Mouse (Mus musculus) spleen, postnatal 36 days (tissue): ENCODE results near the gene Slc17a5.
"Not testable (repeated sequence)": the region's sequence is repeated elsewhere in the genome, so short reads cannot be mapped to it uniquely, and the experiment has no call there.

Experiments used
- DNase-seq, 2 experiments: peaks; one replicate each; pipeline ENCODE4 v3.0.0; 2022; ENCODE audit warnings: low spot score in 2 of 2, mixed read lengths in 1 of 2

The Slc17a5 gene

DNA sequence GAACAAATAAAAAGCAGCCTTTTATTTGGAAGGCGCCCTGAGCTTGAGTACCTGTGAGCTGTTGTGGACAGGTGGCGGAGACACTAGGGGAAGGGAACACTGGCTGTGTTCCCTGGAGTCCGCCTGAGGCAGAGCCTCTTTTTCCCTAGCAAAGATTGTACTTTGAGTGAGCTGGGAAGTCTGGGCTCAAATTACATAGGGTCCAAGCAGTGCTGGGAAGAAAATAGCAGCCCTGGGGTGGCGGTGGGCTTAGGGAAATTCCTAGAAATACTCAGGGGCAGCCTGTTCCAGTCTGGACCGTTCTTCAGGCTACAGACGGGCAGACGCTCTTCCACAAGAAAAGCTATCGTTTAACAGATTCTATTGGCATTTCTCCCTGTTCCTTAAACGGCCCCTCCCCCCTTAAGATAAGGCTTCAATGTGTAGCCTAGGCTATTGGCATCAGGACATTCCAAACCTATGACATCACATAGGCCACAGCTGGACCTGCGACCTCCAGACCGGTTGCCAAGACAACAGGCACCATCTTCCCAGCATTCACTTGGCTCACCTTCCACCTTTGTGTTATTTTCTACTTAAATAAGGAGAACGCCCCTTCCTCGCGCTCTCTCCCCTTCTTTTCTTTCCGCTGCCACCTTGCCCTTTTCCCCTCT lies 67.6 kb downstream of the Slc17a5 start:
- DNase-seq = no peak

DNA sequence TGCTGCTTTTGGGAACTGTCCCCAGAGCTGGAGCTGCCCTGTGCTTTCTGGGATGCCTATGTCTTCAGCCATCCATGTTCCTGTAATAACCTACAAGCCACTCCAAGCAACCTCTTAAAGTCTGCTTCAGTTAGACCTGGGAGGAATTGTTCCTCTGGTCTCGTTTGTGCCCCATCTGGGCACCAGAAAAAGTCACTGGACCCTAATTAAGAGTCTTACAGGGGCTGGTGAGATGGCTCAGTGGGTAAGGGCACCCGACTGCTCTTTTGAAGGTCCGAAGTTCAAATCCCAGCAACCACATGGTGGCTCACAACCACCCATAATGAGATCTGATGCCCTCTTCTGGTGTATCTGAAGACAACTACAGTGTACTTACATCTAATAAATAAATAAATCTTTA lies 70.6 kb downstream of the Slc17a5 start:
- not testable (repeated sequence) for DNase-seq

DNA sequence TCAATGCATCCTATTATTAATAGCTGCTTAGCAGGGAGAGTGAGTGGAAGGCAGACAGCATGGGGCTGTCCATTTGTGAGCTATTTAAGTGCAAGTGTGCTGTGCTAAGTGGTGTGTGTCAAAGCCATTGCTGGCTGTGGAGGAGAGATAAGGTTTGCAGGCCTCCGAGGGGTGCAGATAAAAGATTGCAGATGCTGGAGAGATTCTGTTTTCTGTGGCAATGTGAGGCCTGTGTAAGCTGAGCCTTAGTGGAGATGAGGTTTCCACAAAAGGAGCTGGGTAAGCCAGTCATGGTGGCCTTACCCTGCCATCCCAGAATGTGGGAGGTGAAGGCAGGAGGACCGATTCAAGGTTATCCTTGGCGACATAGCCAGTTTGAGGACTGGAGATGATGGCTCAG lies 71.7 kb downstream of the Slc17a5 start:
- no peak for DNase-seq

DNA sequence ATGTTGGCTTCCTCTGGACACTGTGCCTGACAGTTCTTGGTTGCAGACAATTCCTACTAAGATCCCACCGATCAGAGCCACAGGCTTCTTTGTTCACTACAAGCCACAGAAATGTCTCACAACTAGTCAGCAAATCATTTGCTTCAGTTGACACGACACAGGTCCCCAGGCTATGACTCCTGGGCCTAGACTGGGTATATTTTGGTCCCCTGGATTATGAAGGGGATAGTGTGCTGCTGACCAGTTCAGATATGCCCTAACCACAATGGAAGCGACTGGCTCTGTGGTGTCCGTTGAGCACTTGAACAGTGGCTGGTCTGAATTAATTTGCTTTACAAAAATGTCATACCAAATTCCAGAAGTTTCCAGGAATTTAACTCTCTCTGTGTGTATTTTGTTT lies 73.2 kb downstream of the Slc17a5 start:
- DNase-seq = no peak

DNA sequence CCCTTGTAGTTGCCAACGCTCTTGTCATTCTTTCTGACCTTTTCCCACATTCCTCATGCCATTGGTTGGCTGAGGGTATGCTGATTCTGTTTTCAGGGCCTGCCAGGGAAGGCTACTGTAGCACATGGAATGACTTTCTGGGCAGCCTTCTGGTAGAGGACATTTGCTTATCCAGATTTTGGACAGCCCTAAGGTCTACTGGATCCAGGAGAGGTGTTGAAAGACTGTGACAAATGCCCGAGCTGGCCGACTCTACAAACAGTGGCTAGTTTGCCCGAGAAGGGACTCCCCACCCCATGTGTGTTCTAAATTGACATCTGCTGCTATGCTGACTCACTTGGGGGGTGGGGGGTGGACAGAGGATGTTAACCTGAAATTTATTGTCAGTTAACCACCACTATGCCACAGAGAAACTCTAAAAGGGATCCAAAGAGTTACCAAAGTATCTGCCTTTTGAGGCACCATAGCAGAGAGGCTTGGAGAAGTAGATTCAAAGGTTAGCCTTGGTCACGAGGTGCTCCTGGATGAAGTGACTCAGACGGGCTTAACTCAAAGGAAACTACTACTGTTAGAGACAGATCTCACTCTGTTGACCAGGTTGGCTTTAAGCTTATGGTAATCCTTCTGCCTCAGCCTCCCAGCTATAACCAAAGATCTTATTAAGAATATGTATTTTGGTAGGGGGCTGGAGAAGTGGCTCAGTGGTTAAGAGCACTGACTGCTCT lies 73.9 kb downstream of the Slc17a5 start:
- no peak for DNase-seq

DNA sequence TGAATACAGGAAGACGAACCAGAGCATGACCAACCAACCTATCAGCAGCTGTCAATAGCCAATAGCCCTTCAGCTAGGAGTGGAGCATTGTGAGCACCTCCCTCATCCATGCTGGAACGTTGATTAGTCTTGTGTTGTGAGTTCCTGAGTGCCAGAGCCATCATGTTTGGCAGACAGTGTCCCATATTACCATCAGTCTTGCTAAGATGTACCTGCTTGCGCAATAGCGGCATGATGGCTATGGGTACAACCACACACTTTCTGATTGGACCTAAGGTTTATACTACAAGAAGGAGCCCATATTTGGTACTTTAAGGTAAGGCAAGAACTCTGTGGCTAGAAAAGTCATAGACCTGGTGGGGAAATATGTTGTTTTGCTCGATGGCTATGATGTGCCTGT lies 76.1 kb downstream of the Slc17a5 start:
- no peak for DNase-seq

DNA sequence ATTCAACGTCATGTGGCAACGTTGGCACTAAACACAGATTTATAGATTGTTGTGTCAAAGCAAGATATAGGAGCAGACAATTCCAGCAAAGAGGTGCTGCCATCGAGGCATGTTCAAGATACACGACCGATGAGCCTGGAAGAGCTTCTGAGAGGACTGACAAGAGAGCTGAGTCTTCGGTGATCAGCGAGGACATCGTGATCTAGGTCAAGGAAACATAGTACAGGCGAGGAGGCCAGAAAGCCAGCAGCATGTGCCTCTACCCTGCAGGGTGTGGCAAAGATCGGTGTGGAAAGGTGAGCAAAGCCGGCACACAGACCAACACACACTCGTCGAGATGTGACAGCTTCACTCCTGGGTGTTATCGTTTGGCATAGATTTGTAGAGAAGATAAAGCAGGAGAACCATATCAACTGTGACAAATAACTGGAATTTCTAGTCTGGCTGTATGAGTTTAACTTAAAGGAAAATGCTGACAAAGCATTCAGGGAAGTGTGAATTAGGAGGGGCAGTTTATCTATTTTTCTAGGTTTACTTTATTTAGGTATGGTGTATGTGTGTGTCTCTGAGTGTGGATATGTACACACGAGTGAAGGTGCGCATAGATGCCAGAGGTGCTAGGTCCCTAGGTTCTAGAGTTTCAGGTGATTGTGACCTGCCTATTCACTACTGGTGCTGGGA lies 79.6 kb downstream of the Slc17a5 start:
- no peak for DNase-seq

DNA sequence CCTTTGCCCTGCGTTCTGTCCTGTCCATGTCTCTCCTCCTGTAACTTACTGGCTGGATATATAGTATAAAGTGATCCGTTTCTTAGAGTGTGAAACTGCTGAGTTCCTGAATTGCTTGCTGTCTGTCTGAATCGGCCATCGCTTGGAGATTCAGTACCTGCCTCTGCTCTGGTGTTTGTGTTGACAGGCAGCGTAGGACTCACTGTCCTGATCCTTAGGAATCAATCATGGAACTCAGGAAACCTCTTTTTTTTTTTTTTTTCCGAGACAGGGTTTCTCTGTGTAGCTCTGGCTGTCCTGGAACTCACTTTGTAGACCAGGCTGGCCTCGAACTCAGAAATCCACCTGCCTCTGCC lies 81.1 kb downstream of the Slc17a5 start:
- no peak for DNase-seq

DNA sequence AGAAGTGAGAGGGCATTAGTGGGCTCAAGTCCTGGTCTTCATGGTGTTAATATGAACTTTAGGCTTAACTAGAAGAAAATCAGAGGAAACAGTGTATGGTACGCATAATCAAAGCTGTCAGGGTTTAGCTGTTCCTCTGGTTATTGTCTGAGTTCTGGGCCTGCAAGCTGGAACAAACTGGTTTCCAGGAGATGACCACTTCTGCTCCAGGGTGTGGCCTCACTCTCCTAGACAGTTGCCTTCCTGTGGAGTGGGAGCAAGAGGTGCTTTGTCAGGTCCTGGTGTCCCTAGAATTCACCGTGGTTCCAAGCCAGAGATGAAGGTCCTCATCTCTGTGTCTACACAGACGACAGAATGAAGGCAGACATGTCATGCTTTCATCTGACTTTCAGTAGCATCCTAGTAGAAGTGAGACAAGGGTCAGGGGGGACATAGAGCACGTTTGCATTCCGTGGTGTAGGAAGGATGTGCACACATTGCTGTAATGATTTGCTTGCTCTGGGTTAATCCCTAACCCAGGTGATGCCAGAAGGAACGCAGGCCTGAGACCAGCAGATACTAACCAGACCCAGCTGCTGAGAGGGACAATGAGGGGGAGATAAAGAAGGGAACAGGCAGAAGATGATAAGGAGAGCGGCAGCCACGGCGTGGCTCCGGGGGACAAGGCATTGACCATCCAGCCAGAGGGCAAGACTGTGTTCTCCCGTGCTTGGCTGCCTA lies 81.7 kb downstream of the Slc17a5 start:
- no peak for DNase-seq

DNA sequence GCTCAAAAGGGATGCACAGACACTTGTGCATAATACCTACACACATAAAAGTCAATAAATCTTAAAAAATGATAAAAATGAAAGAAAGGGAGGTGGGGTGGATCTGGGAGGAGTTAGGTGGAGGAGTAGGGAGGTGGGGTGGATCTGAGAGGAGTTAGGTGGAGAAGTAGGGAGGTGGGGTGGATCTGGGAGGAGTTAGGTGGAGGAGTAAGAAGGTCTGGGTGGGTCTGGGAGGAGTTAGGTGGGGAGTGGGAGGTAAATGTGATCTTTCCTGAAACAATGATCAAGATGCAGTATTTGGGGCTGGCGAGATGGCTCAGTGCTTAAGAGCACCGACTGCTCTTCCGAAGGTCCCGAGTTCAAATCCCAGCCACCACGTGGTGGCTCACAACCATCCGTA lies 82.6 kb downstream of the Slc17a5 start:
- no peak for DNase-seq

DNA sequence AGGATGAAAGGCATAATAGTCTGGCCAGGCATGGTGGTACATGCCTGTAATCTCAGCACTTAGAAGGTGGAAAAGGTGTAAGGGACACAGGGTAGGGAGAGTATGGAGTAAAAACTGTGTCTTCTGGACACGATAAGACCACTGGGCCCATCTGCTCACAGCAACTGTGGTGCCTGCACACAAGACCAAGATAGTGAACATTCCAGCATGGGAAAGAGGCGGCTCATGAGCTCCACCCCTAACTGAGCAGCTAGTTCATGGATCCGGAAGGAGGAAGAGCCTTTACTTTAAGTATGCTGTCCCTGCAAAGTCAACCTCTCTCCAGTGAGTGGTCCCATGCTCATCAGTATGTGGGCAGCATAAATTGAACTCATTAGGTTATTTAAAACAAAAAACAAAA lies 83.2 kb downstream of the Slc17a5 start:
- no peak for DNase-seq

DNA sequence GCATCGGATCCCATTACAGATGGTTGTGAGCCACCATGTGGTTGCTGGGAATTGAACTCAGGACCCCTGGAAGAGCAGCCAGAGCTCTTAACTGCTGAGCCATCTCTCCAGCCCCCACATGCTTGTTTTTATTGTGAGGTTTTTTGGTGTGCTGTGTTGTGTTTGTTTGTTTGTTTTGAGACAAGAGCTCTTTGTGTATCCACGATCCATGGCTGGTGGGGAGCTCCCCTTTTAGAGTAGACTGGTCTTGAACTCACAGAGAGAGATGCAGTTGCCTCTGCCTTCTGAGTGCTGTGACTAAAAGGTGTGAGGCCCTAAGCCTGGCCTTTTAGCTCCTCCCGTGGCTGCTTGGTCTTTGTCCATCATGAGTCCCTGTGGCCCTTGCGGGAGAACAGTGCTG lies 83.7 kb downstream of the Slc17a5 start:
- DNase-seq = no peak

DNA sequence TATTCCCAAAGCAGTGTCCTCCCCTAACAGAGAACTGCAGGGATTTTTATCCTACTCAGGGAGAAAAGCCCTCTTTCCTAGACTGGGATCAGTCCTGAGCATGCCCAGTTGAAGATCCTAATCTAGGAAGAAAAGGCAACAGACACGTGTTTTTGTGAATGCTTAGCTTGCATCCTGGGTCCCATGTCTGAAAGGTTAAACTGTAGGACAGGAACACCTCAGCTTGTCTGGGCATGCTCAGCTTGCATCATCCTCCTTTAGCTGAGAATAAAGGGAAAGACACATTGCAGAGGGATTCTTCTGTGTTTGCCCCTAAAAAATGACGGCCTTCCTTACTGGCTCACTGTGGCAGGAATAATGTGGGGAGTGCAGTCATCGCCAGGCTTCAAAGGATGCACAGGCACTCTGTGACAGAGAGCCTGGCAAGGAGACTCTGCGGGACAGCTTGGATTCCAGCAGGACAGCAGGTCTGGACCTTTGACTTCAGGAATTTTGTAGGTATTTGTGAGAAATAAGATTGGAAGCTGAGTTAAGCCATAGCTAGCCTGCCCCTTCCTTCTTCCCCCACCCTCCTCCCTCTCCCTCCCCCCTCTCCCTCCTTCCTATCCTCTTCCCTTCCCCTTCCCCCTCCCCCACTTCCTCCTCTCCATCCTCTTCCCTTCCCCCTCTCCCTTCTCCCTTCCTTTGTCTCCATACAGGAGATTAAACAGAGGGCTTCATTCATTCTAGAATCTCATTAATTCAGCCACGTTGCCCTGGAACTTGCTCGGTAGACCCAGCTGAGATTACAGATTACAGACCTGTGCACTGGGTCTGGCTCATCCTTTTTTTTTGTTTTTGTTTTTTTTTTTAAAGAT lies 84.4 kb downstream of the Slc17a5 start:
- DNase-seq = no peak

DNA sequence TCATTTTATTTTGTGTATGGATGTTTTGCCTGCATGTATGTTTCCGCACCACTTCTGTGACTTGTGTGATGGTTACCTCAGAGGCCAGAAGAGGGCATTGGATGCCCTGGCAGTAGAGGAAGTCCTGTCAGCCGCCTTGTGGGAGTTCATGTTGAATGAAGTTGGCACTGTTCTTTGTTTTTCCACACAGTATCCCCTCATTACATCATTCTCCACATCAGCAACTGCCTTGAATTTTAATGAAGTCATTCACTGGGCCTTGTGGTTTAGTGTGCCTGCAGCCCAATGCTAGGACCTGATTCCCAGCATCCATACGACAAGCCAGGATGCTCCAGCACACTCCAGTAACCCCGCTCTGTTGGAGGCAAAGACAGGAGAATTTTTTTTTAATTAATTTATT lies 86.6 kb downstream of the Slc17a5 start:
- no peak for DNase-seq

DNA sequence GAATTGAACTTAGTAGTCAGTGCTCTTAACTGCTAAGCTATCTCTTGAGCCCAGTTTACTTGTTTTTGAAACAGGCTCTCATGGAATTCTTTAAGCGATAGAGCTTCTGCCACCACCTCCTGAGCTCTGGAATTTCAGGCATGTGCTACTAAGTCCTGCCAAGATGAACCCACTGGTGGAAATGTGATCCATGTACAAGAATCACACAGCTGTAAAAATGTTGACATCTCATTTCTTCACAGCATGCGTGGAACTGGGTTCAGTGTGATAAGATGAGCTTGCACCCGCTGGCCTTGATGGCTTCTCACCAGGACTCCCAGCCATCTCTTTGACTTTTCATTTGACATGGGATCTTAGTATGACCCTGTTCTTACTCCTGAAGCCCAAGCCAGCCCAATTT lies 87.5 kb downstream of the Slc17a5 start:
- no peak for DNase-seq

DNA sequence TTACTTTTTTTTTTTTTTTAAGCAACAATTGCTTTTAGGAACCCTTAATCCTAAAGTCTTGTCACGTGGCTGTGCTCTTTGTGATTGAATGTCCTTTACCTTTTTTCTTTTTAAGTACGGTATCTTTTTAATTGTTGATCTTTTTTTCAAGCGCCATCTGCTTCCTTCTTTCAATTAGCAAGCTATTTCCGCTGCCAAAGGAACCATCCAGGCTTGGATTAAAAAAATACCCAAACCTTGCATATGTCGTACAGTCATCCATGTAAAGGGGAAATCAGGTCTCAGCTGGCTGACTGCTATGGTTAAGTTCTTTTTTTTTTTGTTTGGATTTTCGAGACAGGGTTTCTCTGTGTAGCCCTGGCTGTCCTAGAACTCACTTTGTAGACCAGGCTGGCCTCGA lies 94.7 kb downstream of the Slc17a5 start:
- no peak for DNase-seq

DNA sequence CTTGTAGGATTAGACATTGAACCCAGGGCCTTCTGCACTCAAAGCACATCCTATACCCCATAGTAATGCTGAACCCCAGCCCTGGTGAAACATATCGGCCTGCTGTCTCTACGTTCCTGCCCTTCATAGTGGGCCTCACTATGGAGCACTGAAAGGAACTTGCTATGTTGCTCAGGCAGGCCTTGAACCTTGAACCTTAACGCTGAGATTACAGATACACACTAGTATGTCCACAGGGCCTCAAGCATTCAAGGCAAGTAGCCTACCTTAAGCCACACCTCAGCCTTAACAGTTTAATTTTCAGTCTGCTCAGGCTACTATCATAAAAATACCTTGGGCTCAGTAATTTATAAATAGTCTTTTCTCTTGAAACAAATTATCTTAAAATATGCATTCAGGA lies 95.6 kb downstream of the Slc17a5 start:
- DNase-seq = no peak

DNA sequence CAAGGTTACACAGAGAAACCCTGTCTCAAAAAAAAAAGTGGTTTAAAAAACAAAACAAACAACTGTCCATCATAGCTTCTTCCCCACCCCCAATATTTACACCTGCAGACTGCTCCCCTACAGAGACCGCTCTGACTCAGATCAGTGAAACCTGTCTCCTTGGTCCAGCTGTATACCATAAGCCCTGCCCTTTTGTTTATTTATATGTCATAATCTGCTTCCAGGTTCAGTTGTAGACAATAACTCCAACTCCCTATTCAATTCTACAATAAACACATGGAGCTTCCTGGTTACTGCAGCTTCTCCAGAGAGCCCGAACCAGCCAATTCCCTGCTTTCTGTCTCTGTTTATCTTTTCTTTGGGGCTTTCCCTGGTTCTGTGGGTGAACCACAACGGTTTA lies 96.7 kb downstream of the Slc17a5 start:
- no peak for DNase-seq

DNA sequence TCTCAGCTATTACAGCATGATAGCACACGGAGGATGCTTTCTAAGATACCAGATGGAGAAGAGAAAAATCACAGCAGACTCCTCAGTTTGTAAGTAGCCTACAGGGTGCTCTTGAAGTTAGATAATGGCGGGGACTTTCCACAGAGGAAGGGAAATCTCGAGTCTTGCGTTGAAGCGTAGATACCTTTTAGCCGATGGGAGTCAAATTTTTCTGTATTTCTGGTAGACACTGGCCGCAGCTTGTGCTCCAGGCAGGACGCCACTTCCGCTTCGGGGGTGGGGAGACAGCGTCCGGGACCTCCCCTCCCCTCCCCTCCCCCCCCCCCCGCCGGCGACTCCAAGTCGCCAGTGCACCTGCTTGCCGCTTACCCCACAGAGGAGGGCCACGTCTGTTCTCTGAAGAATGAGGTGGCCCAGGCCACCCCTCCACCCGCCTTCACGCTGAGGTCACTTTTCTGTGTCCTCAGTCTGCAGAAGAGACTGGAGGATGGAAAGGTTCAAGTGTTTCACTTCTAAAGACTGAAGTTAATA lies 98.9 kb downstream of the Slc17a5 start, which contains the start of gene Eef1a1:
Eef1a1 (minus strand) TSS at position 262 of the 531 bp plus-strand sequence.
- DNase-seq = peak; percentile 75 to 77

DNA sequence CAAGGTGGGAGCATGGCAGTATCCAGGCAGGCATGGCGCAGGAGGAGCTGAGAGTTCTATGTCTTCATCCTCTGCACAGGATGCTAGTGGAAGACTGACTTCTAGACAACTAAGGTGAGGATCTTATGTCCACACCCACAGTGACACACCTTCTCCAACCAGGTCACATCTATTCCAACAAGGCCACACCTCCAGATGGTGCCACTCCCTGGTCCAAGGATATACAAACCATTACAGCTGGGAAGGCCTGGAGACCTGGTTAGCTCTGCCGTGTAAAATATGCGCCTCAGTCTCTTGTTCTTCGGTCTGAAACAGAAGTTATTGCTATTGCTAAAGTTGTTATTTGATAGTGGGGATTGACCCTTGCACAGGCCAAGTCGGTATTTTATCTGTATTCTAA lies 99.8 kb downstream of the Slc17a5 start:
- DNase-seq = not testable (repeated sequence)
